Mouse (Mus musculus) heart, embryonic 12.5 days (tissue): Measurements from ENCODE around the gene Ajuba. TPM values are rescaled to one million over a fixed set of nuclear protein-coding genes. Genes with fewer than 3 reads are reported as not detected.
A peak's percentile ranks its signal among the peaks of the same experiment; 100 is the strongest.
"Not testable (repeated sequence)": the region's sequence is repeated elsewhere in the genome, so short reads cannot be mapped to it uniquely, and the experiment has no call there.

Experiments
- ATAC-seq: fragments of 200-750 bp; cut with Nextera tagmentation; 2 replicates; pipeline ENCODE4 v1.8.0; 2017; ENCODE audit warnings: moderate TSS enrichment, moderate library complexity; ENCODE audit not compliant: insufficient number of reproducible peaks, low FRiP score
- H3K27ac ChIP-seq: fragments of 300-500 bp; sonication (generic); 2 replicates; pipeline ENCODE4 v1.5.1; 2016; ENCODE audit warnings: mild to moderate bottlenecking, moderate library complexity; ENCODE audit not compliant: poor library complexity, severe bottlenecking
- H3K27me3 ChIP-seq: fragments of 300-500 bp; sonication (generic); replicated peaks from 2 replicates; pipeline ENCODE4 v1.6.1; 2016; ENCODE audit warnings: mild to moderate bottlenecking, moderate library complexity
- H3K36me3 ChIP-seq: fragments of 300-500 bp; sonication (generic); 2 replicates; pipeline ENCODE4 v1.6.1; 2016; ENCODE audit warnings: mild to moderate bottlenecking, moderate library complexity
- H3K4me1 ChIP-seq: fragments of 300-500 bp; sonication (generic); replicated peaks from 2 replicates; pipeline ENCODE4 v1.6.1; 2016; ENCODE audit warnings: mild to moderate bottlenecking
- H3K4me2 ChIP-seq: fragments of 300-500 bp; sonication (generic); 2 replicates; pipeline ENCODE4 v1.6.1; 2016; ENCODE audit warnings: mild to moderate bottlenecking, moderate library complexity
- H3K4me3 ChIP-seq: fragments of 300-500 bp; sonication (generic); 2 replicates; pipeline ENCODE4 v1.5.1; 2016; ENCODE audit warnings: mild to moderate bottlenecking
- H3K9ac ChIP-seq: fragments of 300-500 bp; sonication (generic); 2 replicates; pipeline ENCODE4 v1.6.1; 2016; ENCODE audit warnings: mild to moderate bottlenecking, moderate library complexity
- H3K9me3 ChIP-seq: fragments of 300-500 bp; sonication (generic); replicated peaks from 2 replicates; pipeline ENCODE4 v1.6.1; 2016; ENCODE audit warnings: mild to moderate bottlenecking, moderate library complexity
- WGBS: fragments of 180-500 bp; shearing (Covaris S2); methylation state at CpG from one replicate; pipeline ENCODE4 v1.1.7; 2016; 5-methylcytosine and 5-hydroxymethylcytosine counted together
- polyA plus RNA-seq: library from polyadenylated mRNA; unstranded; fragments of >200 nt; fragmentation: Nextera tagmentation; extraction: Ambion mirVana; gene quantifications from 2 replicates; pipeline ENCODE4 v1.2.1, GENCODE M21; 2016

Gene Ajuba
- 39.5 and 40.7 TPM in 2 replicates for polyA plus RNA-seq

DNA sequence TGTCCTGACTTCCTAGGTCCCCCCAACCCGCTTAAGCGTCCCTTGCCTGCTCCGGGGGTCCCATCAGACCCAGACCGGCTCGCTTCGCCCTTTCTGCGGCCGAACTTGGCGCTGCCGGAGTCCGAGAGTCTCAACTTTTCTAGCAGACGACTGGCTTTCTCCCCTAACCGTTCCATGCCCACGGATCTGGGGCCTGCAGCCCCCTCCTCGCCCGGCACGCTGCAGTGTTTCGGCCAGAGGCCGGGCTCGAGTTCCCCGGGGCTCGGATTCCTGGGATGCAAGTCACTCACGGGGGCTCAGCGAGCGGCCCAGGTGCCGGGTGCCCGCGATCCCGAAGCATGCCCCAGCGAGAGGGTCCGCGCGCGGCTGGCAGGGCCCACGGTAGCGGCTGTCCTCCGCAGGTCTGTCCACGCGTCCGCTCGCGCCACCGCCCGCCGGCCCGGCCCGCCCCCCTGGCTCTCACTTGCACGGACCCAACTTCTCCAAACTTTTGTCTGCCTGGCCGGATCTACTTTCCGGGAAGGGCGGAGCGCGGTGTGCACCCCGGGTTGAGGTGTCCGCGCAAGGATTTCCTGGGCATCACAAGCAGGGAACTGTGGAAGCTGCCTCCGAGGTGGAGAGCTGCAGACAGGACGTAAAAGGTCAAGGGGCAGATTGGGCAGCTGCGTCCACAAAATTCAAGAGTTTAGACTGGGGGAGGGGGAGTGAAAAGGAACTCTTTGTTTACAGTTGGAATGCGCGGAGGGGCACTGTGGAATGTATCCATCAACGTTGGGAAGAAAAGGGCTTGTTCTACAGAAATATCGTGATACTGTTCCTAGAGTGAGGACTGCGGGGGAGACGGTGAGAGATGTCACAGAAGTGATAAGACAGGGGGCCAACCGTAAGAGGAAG is at the start of gene Ajuba:
TSS of gene Ajuba (minus strand) at position 470 of the 894 bp plus-strand sequence.
- H3K36me3 ChIP-seq = peaks cover 8% of the 10 kb centered on the region; the same call in 1 of the 2 replicates
- H3K9me3 ChIP-seq = no peaks in the 10 kb centered on the region
- peak within 1 kb of the TSS; percentile 91 for H3K4me3 ChIP-seq
- under 1% methylated on average over 66 of the region's 66 CpGs for WGBS
- H3K9ac ChIP-seq = peak within 1 kb of the TSS; percentile 98
- H3K4me1 ChIP-seq = peaks cover 36% of the 10 kb centered on the region
- peak; percentile 62 for ATAC-seq
- H3K27me3 ChIP-seq = no peaks in the 10 kb centered on the region
- peak within 1 kb of the TSS; percentile 94 for H3K27ac ChIP-seq
- H3K4me2 ChIP-seq = peak within 1 kb of the TSS; percentile 91

DNA sequence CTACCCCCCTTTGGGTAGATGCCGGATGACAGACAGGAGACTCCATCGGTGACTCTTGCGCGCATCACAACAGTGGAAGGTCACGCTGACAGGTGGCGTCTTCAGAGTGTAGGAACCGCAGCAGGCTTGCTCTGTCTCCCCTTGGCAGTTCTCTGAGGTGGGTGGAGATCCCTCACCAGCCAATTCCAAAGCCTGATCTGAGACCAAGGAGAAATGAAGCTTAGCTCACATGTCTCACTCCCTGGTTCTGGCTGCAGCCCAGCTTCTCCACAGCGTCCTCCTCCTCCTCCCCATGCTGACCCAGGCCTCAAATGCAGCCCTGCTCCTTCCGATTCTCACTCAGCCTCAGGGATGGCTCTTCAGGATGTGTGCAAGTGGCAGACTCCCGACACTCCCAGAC is 47.6 kb upstream of the Ajuba start:
- H3K36me3 ChIP-seq = no peaks in the 10 kb centered on the region
- H3K9ac ChIP-seq = no peak overlapping the region
- no peak overlapping the region for H3K4me2 ChIP-seq
- H3K4me1 ChIP-seq = no peaks in the 10 kb centered on the region
- 67% methylated on average over 10 of the region's 10 CpGs for WGBS
- no peak for ATAC-seq
- no peaks in the 10 kb centered on the region for H3K9me3 ChIP-seq
- no peak overlapping the region for H3K27ac ChIP-seq
- no peak overlapping the region for H3K4me3 ChIP-seq
- no peaks in the 10 kb centered on the region for H3K27me3 ChIP-seq

DNA sequence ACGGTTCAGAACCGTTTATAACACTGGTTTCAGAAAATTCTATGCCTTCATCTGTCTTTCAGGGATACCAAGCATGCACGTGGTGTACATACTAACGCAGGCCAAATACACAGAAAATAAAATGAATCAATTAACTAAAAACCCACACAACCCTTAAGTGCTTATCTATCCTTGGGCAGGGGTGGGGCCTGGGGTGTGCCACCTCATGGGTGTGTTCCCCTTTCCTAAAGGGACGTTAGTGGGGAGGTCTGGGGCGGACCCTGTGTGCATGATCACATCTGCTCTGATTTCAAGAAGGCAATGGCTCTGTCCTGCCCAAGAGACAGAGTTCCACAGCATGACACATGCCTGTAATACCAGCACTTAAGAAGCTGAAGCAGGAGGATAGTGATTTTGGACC is 46.0 kb upstream of the Ajuba start:
- Histone ChIP-seq H3K9ac (no peak overlapping the region), H3K4me1 (no peaks in the 10 kb centered on the region), H3K4me3 (no peak overlapping the region), H3K27me3 (no peaks in the 10 kb centered on the region), H3K4me2 (no peak overlapping the region), H3K9me3 (no peaks in the 10 kb centered on the region), H3K36me3 (no peaks in the 10 kb centered on the region), H3K27ac (no peak overlapping the region)
- ATAC-seq = no peak
- WGBS = 79% methylated on average over 6 of the region's 6 CpGs

DNA sequence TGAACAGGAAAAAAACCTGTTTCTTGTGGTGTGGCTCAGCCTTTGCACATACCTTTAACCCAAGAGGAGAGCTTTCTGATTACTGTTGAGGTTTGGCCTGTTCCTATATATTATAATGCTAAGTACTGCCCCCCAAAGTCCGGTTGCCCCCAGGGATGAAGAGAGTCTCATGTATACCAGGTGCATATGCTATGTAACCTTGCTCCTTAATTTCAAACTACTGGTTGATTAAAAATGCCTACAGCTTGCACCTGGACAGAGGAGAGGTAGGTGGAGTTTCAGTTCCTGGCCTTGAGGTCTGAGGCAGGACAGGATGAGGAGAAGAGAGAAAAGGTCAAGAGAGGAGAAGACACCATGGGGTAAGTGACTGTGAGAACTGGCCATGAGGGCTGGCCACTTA is 43.8 kb upstream of the Ajuba start, which contains the start of gene Psmb11:
TSS of gene Psmb11 (plus strand) at position 301 of the 400 bp plus-strand sequence.
- ATAC-seq = no peak
- no peaks in the 10 kb centered on the region for H3K9me3 ChIP-seq
- H3K4me2 ChIP-seq = no peak within 1 kb of the TSS
- peaks cover 12% of the 10 kb centered on the region for H3K4me1 ChIP-seq
- H3K36me3 ChIP-seq = peaks cover 5% of the 10 kb centered on the region
- H3K27ac ChIP-seq = no peak within 1 kb of the TSS
- no peak within 1 kb of the TSS for H3K9ac ChIP-seq
- no peak within 1 kb of the TSS for H3K4me3 ChIP-seq
- 88% methylated on average over 1 of the region's 1 CpGs for WGBS
- no peaks in the 10 kb centered on the region for H3K27me3 ChIP-seq

DNA sequence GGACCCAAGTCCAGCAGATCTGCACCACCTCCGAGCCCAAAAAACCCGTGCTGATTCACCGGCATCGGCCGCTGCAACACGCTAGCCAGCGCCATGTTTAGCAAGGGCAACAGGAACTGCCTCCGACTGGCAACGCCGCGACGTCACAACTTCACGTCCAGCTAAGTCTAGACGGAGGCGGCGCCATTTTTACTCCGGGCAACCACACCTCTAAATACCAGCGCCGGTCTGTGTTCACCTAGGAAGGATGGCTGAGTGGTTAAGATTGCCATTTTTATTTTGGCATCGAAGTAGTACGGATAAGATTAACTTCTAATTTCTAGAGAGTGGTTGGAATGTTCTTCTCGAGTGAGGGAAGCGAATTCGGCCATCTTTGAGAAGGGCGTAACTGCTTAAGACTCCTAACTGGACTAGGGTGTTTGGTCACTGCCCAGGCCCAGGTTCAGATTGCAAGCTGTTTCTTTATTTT is 40.6 kb upstream of the Ajuba start, which contains the start of gene Psmb5:
TSS of gene Psmb5 (minus strand) at position 126 of the 469 bp plus-strand sequence.
- Histone ChIP-seq H3K27me3 (no peaks in the 10 kb centered on the region), H3K9ac (peak within 1 kb of the TSS; percentile 94), H3K36me3 (peaks cover 31% of the 10 kb centered on the region), H3K4me2 (peak within 1 kb of the TSS; percentile 85), H3K9me3 (no peaks in the 10 kb centered on the region), H3K4me3 (peak within 1 kb of the TSS; percentile 72), H3K27ac (peak within 1 kb of the TSS; percentile 65; the same call in 1 of the 2 replicates), H3K4me1 (peaks cover 12% of the 10 kb centered on the region)
- ATAC-seq = peak; percentile 87
- under 1% methylated on average over 25 of the region's 25 CpGs for WGBS

DNA sequence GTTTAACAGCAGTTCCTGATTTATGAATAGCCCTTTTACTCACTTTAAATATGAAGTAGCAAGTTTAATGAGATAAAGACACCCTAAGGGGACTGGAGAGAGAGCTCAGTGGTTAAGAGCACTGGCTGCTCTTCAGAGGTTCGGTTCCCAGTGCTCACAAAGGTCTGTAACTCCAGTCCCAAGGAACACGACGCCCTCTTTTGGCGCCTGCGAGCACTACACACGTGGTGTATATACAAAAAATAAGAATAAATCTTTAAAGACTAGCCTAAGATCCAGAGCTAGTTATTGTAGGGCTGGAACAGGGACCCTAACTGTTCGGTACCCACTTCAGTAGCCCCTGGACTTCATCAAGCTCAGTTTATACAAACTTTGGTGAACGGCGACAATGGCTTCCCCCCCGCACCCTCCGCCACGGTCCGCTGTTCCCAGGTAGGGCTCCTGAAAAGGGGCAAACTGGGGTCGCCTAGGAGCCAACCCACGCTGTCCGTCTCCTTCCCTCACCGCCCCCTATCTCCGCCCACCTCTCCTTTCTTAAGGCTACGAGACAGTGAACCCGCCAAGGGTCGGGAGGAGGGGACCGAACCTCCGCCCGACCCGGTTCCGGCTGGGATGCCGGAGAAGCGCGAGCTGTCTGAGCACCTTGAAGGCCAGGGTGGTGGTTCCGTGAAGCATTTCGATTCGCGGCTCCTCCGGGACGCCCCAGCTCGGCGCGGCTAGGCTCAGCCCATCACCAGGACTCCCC is 40.0 kb upstream of the Ajuba start:
- peak overlapping the region; percentile 85 for H3K4me2 ChIP-seq

DNA sequence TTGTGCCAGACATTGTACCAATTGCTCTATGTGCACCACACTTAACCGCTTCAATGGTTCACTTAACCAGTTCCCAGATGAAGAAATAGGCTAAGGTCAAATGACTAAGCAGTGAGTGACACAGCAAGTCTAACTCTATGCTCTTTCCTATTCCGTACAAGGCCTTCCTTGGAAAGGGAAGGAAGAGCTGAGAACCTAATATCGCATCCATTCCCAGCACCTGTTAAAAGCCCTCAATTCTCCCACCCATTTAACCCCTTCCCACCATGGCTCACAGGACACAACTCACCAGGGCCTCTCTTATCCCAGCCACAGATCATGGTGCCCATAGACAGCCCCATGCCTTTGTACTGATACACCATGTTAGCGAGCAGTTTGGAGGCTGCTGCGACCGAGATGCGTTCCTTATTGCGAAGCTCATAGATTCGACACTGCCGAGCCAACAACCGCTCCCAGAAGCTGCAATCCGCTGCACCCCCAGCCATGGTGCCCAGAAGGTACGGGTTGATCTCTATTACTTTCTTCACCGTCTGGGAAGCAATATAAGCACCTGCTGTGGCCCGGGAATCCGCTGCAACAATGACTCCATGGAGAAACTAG is 39.0 kb upstream of the Ajuba start:
- peak overlapping the region; percentile 85; the same call in 1 of the 2 replicates for H3K4me2 ChIP-seq
- no peak for ATAC-seq
- peaks cover 40% of the 10 kb centered on the region for H3K36me3 ChIP-seq
- H3K27me3 ChIP-seq = no peaks in the 10 kb centered on the region
- WGBS = 91% methylated on average over 16 of the region's 16 CpGs
- no peak overlapping the region for H3K9ac ChIP-seq
- no peak overlapping the region for H3K27ac ChIP-seq
- H3K4me3 ChIP-seq = no peak overlapping the region
- peaks cover 12% of the 10 kb centered on the region for H3K4me1 ChIP-seq
- no peaks in the 10 kb centered on the region for H3K9me3 ChIP-seq

More for the DNA sequence above, 40.0 kb upstream of the Ajuba start:
- H3K27me3 ChIP-seq = no peaks in the 10 kb centered on the region
- WGBS = 2% methylated on average over 38 of the region's 38 CpGs
- peaks cover 12% of the 10 kb centered on the region for H3K4me1 ChIP-seq
- peak; percentile 45 for ATAC-seq
- H3K27ac ChIP-seq = peak overlapping the region; percentile 65; the same call in 1 of the 2 replicates
- H3K9ac ChIP-seq = peak overlapping the region; percentile 94
- H3K4me3 ChIP-seq = peak overlapping the region; percentile 72
- H3K9me3 ChIP-seq = no peaks in the 10 kb centered on the region
- peaks cover 35% of the 10 kb centered on the region for H3K36me3 ChIP-seq

DNA sequence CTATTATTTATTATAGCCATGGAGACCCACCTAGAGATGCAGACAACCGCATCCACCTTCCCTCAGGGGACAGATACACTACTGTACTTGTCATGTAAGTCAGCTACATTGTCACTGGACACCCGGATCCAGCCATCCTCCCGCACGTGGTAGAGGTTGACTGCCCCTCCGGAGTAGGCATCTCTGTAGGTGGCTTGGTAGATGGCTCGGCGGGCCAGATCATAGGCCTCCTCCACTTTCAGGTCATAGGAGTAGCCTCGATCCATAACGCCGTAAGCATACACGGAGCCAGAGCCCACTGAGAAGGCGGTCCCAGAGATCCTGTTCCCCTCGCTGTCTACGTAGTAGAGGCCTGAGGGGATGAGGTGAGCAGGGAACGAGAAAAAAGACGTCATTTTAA is 36.8 kb upstream of the Ajuba start:
- not testable (repeated sequence) for H3K9me3 ChIP-seq, H3K9ac ChIP-seq, ATAC-seq, H3K27ac ChIP-seq, H3K4me2 ChIP-seq, H3K4me3 ChIP-seq, H3K27me3 ChIP-seq
- H3K36me3 ChIP-seq = peaks cover 43% of the 10 kb centered on the region
- WGBS = 94% methylated on average over 16 of the region's 16 CpGs
- H3K4me1 ChIP-seq = peaks cover 12% of the 10 kb centered on the region

DNA sequence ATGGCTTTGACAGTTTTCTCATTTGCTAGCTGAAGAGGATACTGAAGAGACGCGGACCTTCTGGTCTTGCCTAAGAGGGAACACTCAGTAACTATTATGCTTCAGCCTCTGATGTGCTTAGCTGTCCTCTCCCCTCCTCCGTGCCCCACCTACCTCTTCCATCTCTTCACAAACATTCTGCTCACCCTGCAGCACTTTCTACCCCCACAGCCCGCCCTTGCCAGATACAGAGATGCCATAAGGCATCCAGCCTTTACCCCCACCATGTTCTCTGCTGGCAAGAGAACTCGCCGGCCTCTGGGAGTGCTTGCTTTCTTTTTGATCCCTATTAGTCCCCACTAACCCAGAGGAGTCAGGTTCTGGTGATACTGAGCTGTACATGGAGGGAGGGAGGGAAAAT is 33.3 kb upstream of the Ajuba start:
- Histone ChIP-seq H3K27me3 (no peaks in the 10 kb centered on the region), H3K36me3 (peaks cover 34% of the 10 kb centered on the region), H3K9ac (no peak overlapping the region), H3K4me1 (no peaks in the 10 kb centered on the region; the same call in 1 of the 2 replicates), H3K4me3 (no peak overlapping the region), H3K4me2 (no peak overlapping the region), H3K9me3 (no peaks in the 10 kb centered on the region), H3K27ac (no peak overlapping the region)
- no peak for ATAC-seq
- WGBS = 79% methylated on average over 6 of the region's 6 CpGs

DNA sequence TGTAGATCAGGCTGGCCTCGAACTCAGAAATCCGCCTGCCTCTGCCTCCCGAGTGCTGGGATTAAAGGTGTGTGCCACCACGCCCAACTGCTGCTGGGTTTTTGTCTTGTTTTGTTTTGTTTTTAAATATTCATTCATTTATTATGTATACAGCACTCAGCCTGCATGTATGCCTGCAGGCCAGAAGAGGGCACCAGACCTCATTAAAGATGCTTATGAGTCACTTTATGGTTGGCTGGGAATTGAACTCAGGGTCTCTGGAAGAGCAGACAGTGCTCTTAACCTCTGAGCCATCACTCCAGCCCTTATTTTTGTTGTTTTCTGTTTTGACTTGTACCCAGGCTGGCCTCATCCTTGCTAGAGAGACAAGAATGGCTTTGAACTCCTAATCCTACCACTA is 32.6 kb upstream of the Ajuba start:
- Histone ChIP-seq H3K9ac (no peak overlapping the region), H3K9me3 (no peaks in the 10 kb centered on the region), H3K27me3 (no peaks in the 10 kb centered on the region), H3K4me2 (no peak overlapping the region), H3K27ac (no peak overlapping the region), H3K4me3 (no peak overlapping the region), H3K4me1 (no peaks in the 10 kb centered on the region), H3K36me3 (peaks cover 27% of the 10 kb centered on the region)
- ATAC-seq = no peak
- WGBS = 87% methylated on average over 4 of the region's 4 CpGs
